Mouse (Mus musculus): ENCODE measurements around the gene Tada2a.

Tada2a gene

DNA sequence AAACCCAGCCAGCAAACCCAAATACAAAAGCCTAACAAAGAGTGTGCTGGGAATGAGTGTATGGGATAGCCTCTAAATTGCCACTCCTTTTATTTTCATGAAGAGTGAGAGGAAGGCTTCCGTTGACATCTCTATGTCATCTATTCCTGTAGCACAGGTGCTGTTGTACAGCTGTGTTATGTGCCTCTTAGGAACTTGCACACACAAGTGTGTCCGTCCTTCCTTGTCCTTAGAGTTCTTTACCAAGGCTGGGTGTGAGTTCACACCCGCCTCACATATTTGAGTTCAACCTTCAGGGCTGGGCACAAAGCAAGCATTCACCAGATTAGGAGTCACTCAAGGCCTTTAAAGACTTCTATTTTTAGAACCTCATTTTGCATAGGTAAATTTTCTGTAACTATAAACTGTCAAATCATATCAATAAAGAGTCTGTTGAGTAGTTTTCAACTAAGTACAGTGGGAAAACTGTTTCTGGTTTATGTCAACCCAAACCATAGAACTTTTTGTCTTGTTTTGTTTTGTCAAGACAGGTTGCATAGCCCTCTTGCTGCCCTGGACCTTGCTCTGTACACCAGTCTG is 65.7 kb downstream of the Tada2a start:
- no peak for DNase-seq (ENCODE audit: low spot score in 2 of 2)

DNA sequence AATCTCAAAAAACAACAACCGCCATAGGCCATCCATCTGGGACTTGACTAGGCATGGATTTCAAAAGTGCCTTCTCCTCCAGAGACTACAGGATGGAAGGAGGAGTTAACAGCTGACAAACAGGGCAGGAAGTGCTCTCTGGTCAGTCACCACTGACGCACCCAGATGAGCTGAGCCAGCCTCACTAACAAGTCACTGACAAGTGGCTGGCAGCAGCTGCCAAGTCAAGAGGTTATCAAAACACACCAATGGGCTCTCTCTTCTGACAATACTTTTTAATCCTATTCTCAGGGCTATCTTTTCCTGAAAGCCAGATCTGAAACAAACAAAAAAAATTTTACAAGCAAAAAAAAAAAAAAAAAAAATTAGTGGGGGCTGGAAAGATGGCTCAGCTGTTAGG is 66.6 kb downstream of the Tada2a start:
- DNase-seq (ENCODE audit: low spot score in 2 of 2): no peak

DNA sequence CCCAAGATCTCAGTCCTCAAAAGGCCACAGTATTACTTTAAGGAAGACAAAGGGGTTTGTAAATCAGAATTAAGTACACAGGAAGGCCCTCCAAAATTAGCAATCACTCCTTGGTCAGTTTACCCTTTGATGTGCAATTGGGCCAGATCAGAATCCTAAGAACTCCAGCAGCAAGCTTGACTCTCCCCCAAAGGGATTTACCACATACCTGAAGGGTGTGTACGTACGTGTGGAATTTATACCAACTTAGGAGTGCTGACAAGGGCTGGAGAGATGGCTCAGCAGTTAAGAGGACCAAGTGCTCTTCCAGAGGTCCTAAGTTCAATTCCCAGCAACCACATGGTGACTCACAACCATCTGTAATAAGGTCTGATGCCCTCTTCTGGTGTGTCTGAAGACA is 67.5 kb downstream of the Tada2a start:
- no peak for DNase-seq (ENCODE audit: low spot score in 2 of 2)

DNA sequence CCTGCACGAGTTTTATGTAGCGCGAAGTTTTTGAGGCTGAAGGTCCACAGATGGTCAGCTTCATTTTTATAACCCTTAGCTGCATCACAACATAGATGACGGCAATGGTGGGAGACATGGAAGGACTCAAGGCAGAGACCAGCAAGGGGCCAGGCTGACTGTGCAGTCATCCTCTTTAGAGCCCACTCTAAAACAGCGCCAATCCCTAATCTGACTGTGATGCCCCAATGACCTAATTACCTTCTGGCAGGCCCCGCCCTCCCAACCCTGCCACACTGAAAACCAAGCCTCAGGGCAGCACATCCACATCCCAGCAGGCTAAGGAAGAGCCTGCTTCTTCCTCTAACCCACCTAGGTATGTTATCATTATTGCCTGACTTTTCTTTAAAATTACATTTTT is 68.8 kb downstream of the Tada2a start:
- DNase-seq (ENCODE audit: low spot score in 2 of 2): no peak

DNA sequence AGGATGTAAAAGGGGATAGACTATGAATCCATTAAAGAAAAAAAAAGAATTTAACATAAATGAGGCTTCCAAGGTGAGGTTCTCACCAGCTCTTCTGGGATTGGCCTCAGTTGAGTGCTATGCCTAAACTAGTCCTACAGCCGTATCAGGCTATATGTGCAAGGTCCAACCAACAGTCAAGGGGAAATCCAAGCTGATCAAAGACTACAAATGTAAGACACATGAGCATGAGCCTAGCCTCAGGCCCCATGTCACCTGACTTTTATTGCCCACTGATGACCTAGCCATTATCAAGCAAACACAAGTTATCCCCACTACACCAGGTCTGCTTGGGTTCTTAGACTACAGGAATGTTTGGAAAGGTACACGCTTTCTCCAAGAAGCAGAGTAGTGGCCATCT is 69.6 kb downstream of the Tada2a start:
- no peak for DNase-seq (ENCODE audit: low spot score in 2 of 2)

DNA sequence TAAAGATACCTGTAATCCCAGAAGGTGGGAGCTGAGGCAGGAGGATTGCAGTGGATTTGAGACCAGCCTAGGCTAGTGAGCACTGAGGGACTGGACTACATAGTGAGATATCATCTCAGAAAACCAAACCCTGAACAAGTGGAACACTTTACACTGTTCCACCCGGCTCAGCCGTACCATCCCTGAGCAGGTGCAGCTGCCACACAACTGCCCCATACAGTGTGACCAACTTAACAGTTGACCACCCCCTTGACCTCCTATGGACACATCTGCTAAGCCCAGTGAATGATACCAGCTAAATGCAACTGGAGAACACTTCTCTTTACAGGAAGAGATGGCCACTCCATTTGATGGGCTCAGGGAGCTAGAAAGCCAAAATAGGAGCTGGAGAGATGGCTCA is 72.0 kb downstream of the Tada2a start:
- no peak for DNase-seq (ENCODE audit: low spot score in 2 of 2)

DNA sequence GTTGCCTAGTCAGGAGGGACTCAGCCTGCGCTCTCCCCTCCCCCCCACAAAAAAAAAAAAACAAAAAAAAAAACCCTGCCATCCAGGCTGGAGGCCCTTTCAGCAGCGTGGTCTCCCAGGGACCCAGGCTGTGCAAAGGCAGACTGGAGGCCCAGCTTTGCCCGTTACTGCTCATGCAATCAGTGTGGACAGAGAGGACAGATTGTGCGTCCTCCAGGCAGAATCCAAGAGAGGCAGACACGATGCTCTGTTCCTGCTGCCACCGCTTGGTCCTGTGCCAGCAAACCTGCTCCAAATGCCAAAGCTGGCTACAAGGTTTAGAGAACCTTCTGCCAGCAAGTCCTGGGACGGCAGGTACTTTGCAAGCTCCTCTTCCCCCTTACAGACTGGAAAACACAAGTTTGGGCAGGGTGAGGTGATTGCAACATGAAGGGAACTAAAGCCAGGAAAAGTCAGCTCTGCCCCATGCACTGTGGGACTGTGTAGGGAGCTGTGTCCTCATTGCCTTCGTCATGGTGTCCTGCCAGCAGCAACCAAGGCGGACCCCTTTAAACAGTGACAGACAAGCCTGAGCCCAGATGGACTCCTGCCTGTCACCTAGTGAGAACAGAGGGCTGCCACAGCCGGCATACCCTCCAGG is 75.8 kb downstream of the Tada2a start:
- no peak for DNase-seq (ENCODE audit: low spot score in 2 of 2)

DNA sequence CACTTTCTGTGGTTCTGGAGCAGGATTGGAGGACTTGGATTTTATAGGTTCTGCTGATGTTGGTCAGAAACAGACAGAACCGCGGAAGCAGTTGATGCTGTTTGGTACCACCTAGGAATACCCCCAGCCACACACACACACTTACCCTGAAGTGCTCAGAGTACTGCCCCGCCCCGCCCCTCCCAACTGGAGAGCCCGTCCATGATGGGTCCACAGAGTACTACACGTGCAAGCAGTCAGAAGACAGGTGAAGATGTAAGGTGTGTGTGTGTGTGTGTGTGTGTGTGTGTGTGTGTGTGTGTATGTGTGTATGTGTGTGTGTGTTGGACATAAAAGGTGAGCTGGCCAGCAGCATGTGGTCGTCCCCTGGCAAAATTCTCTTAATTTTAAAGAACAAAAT is 76.3 kb downstream of the Tada2a start:
- DNase-seq (ENCODE audit: low spot score in 2 of 2): no peak

DNA sequence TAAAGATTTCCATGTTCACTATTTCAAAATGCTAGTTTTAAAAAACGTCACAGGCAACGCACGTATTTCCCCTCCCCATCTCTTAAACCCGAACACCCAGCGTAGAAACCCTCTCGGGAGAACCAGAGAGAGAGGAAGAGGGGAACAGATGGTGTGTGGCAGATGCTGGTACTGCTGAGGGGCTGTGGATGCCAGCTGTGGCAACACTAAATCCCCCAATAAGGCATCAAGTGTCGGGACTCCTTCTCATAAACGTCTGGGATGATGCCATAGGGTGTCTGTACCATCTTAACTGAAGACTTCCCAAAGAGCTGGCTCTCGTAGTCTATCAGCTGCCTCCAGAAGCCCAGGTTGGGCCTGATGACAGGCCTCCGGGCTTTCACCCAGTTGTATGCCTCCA is 81.0 kb downstream of the Tada2a start:
- no peak for DNase-seq (ENCODE audit: low spot score in 2 of 2)

DNA sequence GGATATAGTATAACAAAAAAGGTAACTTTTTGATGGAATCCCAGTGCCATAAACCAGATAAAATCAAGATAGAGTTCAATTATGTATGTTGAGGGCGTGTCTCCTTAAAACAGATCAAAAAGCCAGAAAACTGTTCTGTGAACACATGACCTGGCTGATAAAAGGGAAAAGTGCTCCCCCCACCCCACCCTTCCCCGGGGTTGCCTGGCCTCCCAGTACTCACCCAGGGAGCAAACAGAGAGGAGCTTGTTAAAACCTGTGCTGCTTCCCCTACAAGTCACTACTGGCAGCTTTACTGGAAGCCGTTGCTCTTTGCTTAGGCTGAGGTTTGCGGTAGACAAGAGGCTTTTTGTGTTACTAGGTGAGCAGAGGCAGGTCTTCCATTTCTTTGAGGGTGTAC is 82.1 kb downstream of the Tada2a start:
- no peak for DNase-seq (ENCODE audit: low spot score in 2 of 2)

DNA sequence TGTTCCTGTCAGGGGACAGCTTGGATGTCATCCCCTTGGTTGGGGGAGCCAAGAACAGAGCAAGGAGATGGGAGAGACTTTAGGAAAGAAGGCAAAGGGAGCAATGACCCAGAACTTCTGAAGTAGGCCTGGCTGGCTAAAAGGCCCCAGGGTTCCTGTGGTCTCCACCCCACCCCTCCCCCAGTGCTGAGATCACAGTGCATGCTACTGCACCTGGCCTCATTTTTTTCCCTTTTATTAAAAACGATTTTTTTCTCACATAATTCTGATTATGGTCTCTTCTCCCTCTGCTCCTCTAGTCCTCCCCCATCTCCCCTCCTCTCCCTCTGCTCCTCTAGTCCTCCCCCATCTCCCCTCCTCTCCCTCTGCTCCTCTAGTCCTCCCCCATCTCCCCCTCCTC is 84.4 kb downstream of the Tada2a start:
- DNase-seq (ENCODE audit: low spot score in 2 of 2): no peak

DNA sequence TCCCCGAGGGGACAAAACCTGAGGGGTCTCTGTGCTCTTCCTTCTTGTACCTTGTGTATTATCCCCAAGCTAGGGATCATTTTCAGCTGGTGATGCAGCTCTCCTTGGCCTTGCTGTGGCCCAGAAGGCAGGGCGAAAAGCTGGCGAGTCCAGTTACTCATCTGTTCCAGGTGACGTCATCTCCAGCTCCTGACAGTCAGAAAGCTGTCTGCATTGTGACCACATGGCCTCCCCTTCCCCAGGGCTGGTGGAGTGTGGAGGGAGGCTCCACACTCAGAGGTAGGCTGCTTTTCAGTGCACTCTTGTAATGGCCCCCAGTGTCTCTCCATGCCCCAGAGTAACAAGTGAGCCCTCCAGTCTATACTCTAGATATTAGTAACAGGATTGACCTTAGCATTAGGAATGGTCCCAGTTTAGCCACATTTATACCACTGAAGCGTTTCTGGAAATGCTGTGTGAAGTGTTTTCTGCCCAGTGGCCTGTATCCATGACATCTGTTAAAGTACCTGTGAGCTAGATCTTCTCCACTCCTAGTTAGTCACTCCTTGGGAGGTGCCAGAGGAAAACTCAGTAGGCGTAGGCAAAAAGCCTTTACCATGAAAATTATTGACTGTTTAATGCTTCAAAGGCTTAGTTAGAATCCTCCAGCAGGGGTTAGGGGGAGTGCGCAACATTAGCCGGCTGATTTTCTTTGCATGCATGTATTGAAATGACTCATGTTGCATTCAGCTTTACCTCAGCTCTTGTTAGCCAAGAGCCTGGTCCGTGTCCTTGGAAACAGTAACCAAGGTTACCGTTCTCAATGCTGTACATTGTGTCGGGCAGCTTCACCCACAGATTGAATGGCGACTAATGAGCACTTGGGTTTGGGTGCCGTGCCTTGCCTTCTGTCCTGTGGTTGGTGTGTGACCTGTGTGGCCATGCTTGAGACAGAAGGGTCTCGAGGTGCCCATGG is 86.3 kb downstream of the Tada2a start:
- no peak for DNase-seq (ENCODE audit: low spot score in 2 of 2)

DNA sequence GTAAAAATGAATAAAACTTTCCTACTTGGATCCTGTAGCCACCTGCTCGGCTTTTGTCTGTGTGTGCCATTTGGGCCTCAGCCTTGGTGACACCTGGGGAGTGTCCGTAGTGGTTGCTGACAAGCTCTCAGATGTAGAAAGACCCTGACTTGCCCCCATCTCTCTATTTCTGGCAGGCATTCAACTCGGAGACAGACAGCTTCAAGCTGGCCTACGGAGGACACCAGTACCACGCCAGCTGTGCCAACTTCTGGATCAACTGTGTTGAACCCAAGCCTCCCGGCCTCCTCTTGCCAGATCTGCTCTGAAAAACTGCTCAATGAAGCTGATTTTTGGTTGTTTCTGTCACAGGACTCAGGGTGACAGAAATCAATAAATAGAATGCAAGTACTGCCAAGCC is 88.8 kb downstream of the Tada2a start:
- no peak for DNase-seq (ENCODE audit: low spot score in 2 of 2)

DNA sequence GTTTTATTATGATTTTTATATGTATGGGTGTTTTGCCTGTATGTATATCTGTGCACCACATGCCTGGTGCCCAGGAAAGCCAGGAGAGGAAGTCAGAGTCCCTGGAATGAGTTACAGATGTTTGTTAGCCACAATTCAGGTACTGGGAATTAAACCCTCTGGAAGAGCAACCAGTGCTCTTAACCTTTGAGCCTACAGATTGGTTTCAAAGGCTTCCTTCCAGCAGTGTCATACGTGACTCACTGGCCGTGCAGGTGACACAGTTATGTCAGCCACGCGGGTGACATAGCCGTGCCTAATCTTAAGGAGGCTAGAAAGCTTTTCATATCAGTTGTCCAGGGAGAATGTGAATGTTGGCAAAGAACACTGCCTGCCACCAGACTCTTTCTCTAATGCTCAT is 95.7 kb downstream of the Tada2a start:
- DNase-seq (ENCODE audit: low spot score in 2 of 2): no peak

DNA sequence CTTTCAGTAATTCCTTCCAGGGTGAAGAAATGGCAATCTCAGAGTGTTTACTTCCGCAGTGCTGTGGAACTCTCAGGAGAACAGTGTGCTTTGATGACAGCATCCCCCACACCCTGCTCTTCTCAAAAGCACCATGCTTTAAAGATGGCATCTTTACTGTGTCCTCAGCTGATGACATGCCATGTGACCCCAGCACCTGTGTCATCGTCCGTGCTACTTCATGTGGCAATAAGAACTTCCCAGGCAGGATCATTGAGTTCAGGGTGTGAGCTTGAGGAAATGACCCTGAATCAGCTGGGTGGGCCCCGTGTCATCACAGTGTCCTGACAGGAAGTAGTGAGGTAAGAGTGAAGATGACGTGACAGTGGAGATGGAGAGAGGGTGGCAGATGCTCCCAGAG is 96.8 kb downstream of the Tada2a start:
- no peak for DNase-seq (ENCODE audit: low spot score in 2 of 2)

DNA sequence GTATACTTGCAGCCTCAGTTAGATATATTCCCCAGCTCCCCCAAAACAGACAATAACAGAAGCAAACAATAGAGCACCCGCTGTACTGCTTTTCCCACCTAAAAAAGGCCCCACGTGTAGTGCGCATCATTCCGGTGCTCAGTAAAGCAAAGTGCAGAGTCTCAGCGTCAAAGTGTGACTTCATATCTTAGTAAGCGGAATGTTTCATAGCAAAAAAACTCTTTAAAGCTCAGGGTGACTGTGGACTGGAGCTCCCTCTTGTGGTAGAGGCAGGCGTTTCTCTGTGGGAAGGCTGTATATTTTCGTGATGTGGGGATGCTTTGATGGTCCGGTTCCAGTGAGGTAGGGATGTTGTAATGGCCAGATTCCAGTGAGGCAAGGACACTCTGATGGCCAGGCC is 97.4 kb downstream of the Tada2a start:
- peak in 1 of 2 experiments; percentile 60 for DNase-seq (ENCODE audit: low spot score in 2 of 2)
